Mouse (Mus musculus) urinary bladder, postnatal 25 days (tissue): ENCODE data around the gene Fkrp.

Experiments
- DNase-seq: peaks from one replicate; pipeline ENCODE4 v3.0.0; 2022; ENCODE audit warnings: low spot score

Gene Fkrp

GRCm38 (mm10) chr7:16830449-16830848 is 13.9 kb upstream of the Fkrp start:
- no peak for DNase-seq

DNA sequence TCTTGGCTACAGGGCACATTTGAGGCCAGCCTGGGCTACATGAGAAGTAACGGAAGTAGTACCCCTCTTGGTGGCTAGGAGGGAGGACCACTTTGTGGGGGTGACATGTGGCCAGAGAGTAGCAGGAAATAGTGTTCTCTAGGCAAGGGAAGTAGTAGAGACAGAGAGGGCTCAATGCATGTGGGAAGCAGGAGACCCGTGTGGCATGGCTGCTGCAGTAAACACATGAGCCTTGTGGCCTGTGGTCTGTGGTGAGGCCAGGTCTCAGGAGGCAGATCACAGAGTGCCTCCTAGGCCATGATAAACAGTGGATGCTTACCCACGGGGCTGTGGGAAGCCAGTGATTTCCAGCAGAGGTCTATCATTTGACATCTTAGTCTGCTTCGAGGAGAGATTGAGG is 10.7 kb upstream of the Fkrp start:
- DNase-seq, result no peak

GRCm38 (mm10) chr7:16826571-16826970 is 10.0 kb upstream of the Fkrp start:
- DNase-seq, result no peak

DNA sequence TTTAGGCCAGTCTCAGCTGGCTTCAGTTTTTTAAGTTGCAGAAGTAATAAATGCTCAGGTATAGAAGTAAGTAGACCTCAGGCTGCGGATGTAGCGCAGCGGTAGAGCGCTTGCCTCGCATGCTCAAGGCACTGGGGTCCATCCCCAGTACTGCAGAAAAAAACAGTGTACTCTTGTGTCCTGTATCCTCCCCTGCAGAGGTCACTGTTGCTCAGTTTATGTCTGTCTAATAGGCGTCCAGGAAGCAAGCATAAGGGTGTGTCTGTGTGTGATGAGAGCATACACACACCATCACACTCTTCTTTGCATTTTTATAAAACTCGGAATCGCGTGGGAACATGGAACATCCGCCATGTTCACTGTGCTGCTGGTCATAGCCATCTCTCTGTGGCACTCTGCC is 9.3 kb upstream of the Fkrp start:
- no peak for DNase-seq

DNA sequence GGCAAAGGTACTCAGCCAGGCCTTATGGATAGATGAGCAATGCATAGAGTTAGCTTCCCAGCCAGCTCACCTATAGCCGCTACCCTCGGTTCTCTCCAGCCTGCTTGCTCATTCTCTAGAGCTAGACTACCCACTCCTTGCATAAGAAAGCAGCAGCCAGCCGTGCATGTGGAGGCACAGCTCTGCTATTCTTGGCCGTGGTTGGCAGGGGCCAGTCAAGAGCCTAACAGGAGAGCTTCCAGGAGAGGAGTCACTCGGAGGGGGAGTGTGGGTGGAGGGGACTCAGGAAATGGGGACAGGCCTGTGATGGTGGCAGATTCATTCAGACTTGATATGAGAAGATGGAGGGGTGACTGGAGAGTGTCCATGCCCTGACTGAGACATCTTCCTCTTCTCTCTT is 7.2 kb upstream of the Fkrp start:
- no peak for DNase-seq

DNA sequence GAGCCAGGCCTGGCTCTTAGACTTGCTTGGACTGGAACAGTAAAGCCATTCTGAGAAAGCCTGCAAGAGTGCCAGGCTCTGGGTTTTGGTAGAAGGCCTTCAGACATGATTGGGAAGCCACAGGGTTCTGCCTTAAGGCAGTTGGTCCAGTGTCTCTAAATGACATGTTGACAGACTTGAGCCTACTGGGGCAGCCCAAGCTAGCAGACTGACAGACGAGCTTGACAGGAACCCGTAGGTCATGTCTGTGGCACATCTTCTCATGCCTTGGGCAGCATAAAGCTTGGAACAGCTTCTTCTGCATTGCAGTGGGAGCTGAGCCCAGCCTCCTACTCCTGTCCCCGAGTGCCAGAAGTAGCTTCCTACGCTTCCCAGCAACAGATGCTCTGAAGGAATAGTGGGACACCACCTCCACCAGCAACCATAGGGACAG is 5.2 kb upstream of the Fkrp start:
- DNase-seq, result no peak

GRCm38 (mm10) chr7:16821091-16821490 is 4.6 kb upstream of the Fkrp start:
- DNase-seq, result no peak

GRCm38 (mm10) chr7:16820271-16820763 is 3.8 kb upstream of the Fkrp start:
- no peak for DNase-seq

DNA sequence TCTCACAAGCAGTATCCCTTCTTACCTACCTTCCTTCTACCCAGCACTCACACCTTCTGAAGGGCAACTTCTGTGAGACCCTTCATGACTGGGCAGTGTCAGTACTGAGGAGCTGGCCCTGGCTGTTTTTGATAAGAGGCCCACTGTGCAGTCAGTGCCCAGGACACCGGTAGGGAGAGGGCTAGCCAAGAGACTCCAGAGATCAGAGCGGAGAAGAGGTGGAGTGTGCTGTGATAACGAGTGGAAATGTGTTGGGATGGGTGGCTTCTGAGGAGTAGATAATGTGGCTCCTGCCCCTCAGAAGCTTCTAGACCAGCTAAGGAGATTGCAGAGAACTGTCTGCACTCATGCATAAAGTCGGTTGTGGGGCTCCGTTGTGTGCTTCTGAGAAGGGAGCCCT is 3.3 kb upstream of the Fkrp start:
- DNase-seq, result no peak

GRCm38 (mm10) chr7:16817693-16818092 is 1.2 kb upstream of the Fkrp start:
- DNase-seq, result no peak

GRCm38 (mm10) chr7:16816078-16816474 is 456 bp downstream of the Fkrp start:
- peak; percentile 71 for DNase-seq

DNA sequence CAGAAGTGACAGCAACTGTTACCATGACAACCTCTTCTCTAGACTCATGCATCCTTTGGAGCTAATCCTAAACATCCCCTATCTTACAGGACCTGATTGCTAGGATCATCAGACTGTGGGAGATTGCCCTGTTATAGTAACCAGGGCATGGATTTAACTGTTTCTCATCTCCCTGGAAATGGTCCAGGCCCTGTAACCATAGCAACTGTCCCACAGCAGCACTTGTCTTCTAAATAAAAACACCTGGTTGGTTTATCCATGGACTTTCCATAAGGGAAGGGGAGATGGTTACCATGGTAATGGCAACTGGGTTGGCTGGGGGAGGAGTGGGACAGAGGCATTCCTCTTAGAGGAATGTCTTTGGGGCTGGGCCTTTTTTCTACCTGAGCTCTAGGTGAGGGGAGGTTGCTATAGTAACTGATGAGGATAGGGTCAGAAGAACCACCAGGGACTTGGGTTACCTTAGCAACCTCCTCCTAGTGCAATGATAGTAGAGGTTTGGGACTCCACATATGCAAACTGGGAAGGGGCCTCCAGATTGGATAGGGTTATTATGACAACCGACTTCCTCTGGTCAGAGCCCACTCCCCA is 1.1 kb downstream of the Fkrp start, which contains the start of gene Strn4:
TSS of gene Strn4 (plus strand) at position 539 of the 591 bp plus-strand sequence.
- DNase-seq, result no peak

DNA sequence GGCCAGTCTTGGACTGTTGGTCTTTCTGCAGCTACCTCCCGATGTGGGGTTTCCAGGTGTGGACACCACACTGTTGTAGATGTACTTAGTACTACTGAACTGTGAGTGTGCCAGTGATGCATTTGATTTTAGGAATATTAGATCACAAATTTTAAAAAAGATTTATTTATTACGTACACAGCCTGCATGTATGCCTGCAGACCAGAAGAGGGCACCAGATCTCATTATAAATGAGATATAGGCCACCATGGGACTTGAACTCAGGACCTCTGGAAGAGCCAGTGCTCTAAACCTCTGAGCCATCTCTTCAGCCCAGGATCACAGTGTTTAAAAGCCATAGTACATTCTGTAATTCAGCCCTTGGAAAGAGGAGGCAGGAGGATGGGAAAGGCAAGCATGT is 4.0 kb downstream of the Fkrp start:
- DNase-seq, result no peak

- DNase-seq, result no peak
These were observed 4.9 kb downstream of the Fkrp start for GRCm38 (mm10) chr7:16811649-16812070.

DNA sequence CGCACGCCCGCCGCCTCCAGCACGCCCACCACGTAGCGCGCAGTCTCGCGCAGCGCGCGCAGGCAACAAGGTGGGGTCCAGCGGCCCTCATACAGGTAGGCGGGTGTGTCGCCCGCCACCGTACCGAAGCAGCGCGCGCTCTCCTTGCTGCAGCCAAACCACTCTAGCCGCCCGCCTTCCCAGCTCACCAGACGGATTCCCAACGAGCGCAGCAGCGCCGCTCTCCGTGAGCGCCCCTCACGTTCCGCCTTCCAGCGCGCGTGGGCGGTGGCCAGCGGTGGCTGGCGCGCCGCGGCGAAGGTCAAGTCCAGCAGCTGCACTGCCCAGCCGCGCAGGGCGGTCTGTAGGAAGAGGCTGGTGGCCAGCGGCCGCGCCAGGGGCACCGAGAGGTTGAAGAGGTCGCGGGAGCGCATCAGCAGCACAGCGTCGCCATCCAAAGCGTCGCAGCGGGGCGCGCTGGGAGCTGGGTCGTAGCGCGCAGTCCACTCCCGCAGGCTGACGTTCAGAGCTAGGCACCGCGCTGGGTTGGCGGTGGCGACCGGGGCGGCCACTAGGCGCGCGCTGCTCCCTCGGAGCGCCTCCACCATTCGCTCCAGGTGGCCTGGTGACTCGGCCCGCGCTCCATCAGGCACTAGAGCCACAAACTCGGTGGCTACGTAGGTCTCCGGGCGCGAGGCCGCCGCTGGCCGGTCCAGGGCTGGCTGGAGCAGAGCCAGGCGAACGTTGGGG is 5.4 kb downstream of the Fkrp start:
- DNase-seq, result no peak

DNA sequence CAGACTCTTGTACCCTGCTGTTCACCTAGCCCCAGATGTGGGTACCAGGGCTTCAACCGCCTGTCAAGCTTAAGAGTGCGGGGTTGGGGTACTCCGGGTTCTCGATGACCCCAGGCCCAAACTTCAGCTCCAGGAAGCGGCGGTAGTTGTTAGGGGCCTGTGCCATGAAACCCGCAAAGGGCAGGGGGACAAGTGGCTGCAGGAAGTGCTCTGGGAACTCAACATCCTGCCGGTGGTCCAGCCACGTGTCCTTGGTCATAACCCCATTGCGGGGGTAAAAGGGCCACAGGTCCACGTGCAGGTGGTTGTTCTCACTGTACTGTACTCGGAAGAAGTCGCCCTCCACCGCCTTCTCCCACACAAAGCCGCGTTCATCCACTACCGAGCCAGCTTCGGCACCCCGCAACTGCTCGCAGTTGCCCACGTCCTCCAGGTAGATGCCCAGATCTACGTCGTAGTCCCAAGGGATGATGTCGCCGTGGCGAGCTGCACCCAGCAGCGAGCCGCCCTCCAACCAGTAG is 6.1 kb downstream of the Fkrp start:
- DNase-seq, result no peak

DNA sequence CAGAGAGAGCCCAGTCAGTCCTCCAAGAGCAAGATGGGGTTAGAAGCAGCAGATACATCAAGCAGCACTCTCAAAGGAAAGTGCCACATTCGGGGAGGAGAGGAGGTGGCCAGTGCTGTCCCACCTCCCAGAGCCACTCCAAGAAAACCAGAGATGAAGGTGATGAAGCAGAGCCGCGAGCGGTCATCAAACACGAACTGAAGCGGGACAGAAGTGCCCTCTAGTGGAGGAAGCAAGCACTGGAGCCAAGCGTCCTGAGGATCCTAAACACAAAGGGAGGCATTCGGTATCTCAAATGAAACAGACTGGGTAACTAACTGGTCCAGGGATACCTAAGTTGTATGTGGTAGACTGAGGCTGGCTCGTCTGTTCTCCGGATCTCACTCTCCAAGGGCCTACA is 6.8 kb downstream of the Fkrp start:
- DNase-seq, result peak; percentile 67

DNA sequence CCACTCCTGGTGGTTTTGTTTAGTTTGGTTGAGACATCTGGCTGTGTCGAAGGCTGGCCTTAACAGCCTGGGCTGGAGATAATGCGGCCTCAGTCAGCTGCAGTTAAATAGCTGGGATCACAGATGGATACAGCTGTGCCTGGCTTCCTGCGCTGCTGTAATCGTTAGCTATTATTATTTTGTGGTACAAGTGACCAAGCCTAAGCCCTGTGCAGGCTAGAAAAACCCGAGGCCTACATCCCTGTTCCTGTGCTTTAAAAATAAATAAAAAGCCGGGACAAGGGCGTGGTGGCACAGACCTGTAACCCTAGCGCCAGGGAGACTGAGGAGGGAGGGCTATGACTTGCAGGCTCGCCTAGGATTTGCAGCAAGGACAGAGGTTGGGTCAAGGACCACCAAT is 7.9 kb downstream of the Fkrp start:
- DNase-seq, result no peak

DNA sequence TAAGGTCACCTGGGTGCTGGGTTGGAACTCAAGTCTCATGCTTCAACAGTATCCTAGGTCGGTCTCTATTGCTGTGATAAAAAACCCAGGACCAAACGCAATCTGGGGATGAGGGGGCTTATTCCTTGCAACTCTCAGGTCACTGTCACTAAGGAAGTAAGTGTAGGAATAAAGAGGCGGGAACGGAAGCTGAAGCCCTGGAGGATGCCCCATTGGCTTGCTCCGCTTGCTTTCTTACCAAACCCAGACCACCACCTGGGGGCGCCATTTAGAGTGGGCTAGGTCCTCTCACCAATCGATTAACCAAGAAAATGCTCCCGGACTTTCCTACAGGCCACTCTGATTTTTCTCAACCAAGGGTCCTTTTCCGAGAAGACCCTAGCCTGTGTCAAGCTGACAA is 8.6 kb downstream of the Fkrp start:
- no peak for DNase-seq

GRCm38 (mm10) chr7:16804409-16805028 is 12.0 kb downstream of the Fkrp start:
- DNase-seq, result no peak

DNA sequence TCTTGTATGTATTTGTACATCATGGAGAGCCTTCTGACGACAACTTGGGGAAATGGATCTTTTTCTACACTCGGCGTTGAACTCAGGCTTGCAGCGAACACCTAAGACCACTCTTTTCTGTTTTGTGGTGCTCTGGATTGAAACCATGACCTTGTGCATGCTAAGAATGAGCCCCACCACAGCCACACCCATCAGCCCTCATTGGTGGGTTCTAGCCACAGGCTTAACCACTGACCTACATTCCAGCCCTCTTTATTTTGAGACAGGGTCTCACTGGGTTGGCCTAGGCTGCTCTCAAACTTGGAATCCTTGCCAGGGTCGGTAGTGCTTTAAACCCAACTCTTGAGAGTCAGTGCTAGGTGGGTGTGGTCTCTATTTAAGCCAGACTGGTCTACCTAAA is 21.6 kb downstream of the Fkrp start:
- no peak for DNase-seq

GRCm38 (mm10) chr7:16793010-16793725 is 23.4 kb downstream of the Fkrp start:
- no peak for DNase-seq
